Mouse (Mus musculus) fibroblast of lung, adult 2 months (primary cell): ENCODE measurements around the gene Rab35.

Experiments
- DNase-seq: peaks from one replicate; pipeline ENCODE4 v3.0.0-alpha.2; 2011; ENCODE audit warnings: low read depth

Gene Rab35

GRCm38 (mm10) chr5:115649699-115650098 lies 18.0 kb downstream of the Rab35 start:
- no peak for DNase-seq

GRCm38 (mm10) chr5:115650885-115651284 lies 19.2 kb downstream of the Rab35 start:
- DNase-seq, result no peak

- no peak for DNase-seq
These were observed 20.1 kb downstream of the Rab35 start for GRCm38 (mm10) chr5:115651821-115652220.

GRCm38 (mm10) chr5:115652681-115653575 lies 21.2 kb downstream of the Rab35 start:
- peak; percentile 98 for DNase-seq

- no peak for DNase-seq
These were observed 22.1 kb downstream of the Rab35 start for GRCm38 (mm10) chr5:115653776-115654175.

GRCm38 (mm10) chr5:115656677-115657076 lies 25.0 kb downstream of the Rab35 start:
- no peak for DNase-seq

- DNase-seq, result no peak
These were observed 25.5 kb downstream of the Rab35 start for GRCm38 (mm10) chr5:115657234-115657633.

GRCm38 (mm10) chr5:115658352-115658751 lies 26.6 kb downstream of the Rab35 start:
- no peak for DNase-seq

- DNase-seq, result no peak
These were observed 30.9 kb downstream of the Rab35 start for GRCm38 (mm10) chr5:115662658-115663057.

- DNase-seq, result no peak
These were observed 34.8 kb downstream of the Rab35 start for GRCm38 (mm10) chr5:115666366-115667065.

GRCm38 (mm10) chr5:115667210-115667609 lies 35.5 kb downstream of the Rab35 start:
- DNase-seq, result no peak

GRCm38 (mm10) chr5:115667894-115668293 lies 36.2 kb downstream of the Rab35 start:
- no peak for DNase-seq

- no peak for DNase-seq
These were observed 37.3 kb downstream of the Rab35 start for GRCm38 (mm10) chr5:115668986-115669385.

- DNase-seq, result no peak
These were observed 38.3 kb downstream of the Rab35 start for GRCm38 (mm10) chr5:115669974-115670373.

GRCm38 (mm10) chr5:115670406-115670805 lies 38.7 kb downstream of the Rab35 start:
- no peak for DNase-seq

GRCm38 (mm10) chr5:115671846-115672245 lies 40.1 kb downstream of the Rab35 start:
- no peak for DNase-seq

- DNase-seq, result no peak
These were observed 53.4 kb downstream of the Rab35 start for GRCm38 (mm10) chr5:115685126-115685525.

- no peak for DNase-seq
These were observed 55.0 kb downstream of the Rab35 start for GRCm38 (mm10) chr5:115686716-115687115.

GRCm38 (mm10) chr5:115693271-115693670 lies 61.6 kb downstream of the Rab35 start:
- no peak for DNase-seq

GRCm38 (mm10) chr5:115695191-115695770 lies 63.6 kb downstream of the Rab35 start:
- no peak for DNase-seq

GRCm38 (mm10) chr5:115696811-115697210 lies 65.1 kb downstream of the Rab35 start:
- DNase-seq, result no peak
